Mouse (Mus musculus): ENCODE measurements around the gene Gm20388. TPM values are rescaled to one million over a fixed set of nuclear protein-coding genes. Genes with fewer than 3 reads are reported as not detected.

Gene Gm20388
- polyA plus RNA-seq, 1 experiment from 2014 or later, result 7.4 TPM

GRCm38 (mm10) chr8:122022274-122022673 lies 2111.6 kb downstream of the Gm20388 start:
- Histone ChIP-seq H3K9ac (no peak overlapping the region), H3K27ac (no peak overlapping the region), H3K4me1 (no peaks in the 10 kb centered on the region), H3K4me3 (replicated peaks) (no peak overlapping the region), H3K36me3 (peaks cover 76% of the 10 kb centered on the region), H3K4me2 (no peak overlapping the region), H3K27me3 (no peaks in the 10 kb centered on the region), H3K9me3 (replicated peaks) (no peaks in the 10 kb centered on the region)
- ATAC-seq (replicated peaks; ENCODE audit: low FRiP score), result no peak
- WGBS, result 82% methylated on average over 6 of the region's 6 CpGs

DNA sequence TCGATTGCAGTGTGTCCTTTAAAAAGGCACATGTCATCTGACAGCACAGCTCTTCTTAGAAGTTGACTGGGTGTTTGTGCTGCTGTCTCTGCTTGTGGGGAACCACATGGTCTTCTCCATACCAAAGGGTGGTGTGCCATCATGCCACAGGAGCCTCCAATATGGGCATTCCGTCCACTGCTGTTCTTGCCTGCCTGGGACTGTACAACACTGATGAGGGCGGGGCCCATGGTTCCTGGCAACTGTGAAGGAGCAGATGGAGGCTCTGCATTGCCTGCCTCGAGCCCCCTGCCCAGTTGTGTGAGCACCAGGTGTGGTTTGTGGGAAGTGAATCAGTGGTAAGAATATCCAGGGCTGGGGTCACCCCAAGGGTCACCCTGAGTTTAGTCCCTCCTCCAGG lies 2112.1 kb downstream of the Gm20388 start:
- H3K36me3 ChIP-seq, result peaks cover 72% of the 10 kb centered on the region
- no peak overlapping the region for H3K27ac ChIP-seq
- no peaks in the 10 kb centered on the region for H3K9me3 ChIP-seq (replicated peaks)
- WGBS, result 80% methylated on average over 4 of the region's 4 CpGs
- no peak overlapping the region for H3K4me2 ChIP-seq
- H3K27me3 ChIP-seq, result no peaks in the 10 kb centered on the region
- H3K4me3 ChIP-seq (replicated peaks), result no peak overlapping the region
- no peaks in the 10 kb centered on the region for H3K4me1 ChIP-seq
- no peak overlapping the region for H3K9ac ChIP-seq
- no peak for ATAC-seq (replicated peaks; ENCODE audit: low FRiP score)

DNA sequence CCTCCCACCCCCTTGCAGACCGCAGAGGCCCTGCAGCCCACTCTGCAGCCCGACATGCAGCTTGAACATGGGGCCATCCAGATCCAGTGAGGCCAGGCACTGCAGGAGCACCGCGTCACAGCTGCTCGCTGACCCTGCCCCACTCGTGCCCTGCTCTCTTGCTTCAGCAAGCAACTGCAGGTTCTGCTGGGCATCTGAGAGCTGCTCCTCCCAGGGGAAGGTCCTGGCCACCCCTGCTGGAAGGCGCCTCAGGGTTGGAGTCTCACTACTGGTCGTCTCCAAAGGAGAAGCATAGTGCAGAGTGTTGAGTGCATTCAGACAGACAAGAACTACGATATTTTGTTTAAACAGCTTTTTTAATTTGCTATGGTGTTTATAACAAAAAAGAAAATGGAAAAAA lies 2114.9 kb downstream of the Gm20388 start:
- no peaks in the 10 kb centered on the region for H3K27me3 ChIP-seq
- H3K9ac ChIP-seq, result no peak overlapping the region
- peaks cover 49% of the 10 kb centered on the region for H3K36me3 ChIP-seq
- no peak overlapping the region for H3K4me3 ChIP-seq (replicated peaks)
- no peaks in the 10 kb centered on the region for H3K9me3 ChIP-seq (replicated peaks)
- H3K4me1 ChIP-seq, result peaks cover 2% of the 10 kb centered on the region; the same call in 1 of the 2 replicates
- no peak overlapping the region for H3K4me2 ChIP-seq
- 85% methylated on average over 9 of the region's 9 CpGs for WGBS
- no peak overlapping the region for H3K27ac ChIP-seq
- ATAC-seq (replicated peaks; ENCODE audit: low FRiP score), result no peak

- Histone ChIP-seq H3K27me3 (no peaks in the 10 kb centered on the region), H3K4me1 (peaks cover 22% of the 10 kb centered on the region), H3K4me2 (no peak overlapping the region), H3K9me3 (replicated peaks) (no peaks in the 10 kb centered on the region), H3K27ac (no peak overlapping the region), H3K9ac (no peak overlapping the region), H3K4me3 (replicated peaks) (no peak overlapping the region), H3K36me3 (peaks cover 37% of the 10 kb centered on the region)
- WGBS, result 80% methylated on average over 4 of the region's 4 CpGs
- ATAC-seq (replicated peaks; ENCODE audit: low FRiP score), result no peak
Measured at GRCm38 (mm10) chr8:122028116-122028515, 2117.5 kb downstream of the Gm20388 start.

DNA sequence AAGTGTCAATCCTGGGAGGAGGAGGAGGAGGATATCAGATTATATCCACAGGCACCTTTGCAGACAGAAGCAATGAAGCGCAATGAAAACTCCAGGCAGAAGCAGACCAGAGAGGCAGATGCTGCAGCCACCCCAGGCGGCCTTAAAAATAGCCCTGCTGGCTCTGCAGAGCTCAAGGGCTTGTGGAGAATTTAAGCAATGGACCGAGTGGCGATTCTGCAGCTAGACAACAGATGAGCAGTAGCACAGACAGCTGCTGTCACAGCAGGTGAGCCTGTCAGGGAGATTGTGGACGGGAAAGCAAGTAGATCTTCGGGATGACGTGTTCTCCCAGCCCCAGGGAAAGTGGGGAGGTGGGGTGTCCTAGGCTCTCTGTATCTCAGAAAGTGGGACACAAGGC lies 2120.3 kb downstream of the Gm20388 start:
- peaks cover 22% of the 10 kb centered on the region for H3K4me1 ChIP-seq
- H3K4me2 ChIP-seq, result no peak overlapping the region
- peaks cover 10% of the 10 kb centered on the region for H3K36me3 ChIP-seq
- 44% methylated on average over 7 of the region's 7 CpGs for WGBS
- H3K27ac ChIP-seq, result no peak overlapping the region
- no peak for ATAC-seq (replicated peaks; ENCODE audit: low FRiP score)
- no peak overlapping the region for H3K4me3 ChIP-seq (replicated peaks)
- H3K9me3 ChIP-seq (replicated peaks), result no peaks in the 10 kb centered on the region
- H3K27me3 ChIP-seq, result no peaks in the 10 kb centered on the region
- H3K9ac ChIP-seq, result no peak overlapping the region

DNA sequence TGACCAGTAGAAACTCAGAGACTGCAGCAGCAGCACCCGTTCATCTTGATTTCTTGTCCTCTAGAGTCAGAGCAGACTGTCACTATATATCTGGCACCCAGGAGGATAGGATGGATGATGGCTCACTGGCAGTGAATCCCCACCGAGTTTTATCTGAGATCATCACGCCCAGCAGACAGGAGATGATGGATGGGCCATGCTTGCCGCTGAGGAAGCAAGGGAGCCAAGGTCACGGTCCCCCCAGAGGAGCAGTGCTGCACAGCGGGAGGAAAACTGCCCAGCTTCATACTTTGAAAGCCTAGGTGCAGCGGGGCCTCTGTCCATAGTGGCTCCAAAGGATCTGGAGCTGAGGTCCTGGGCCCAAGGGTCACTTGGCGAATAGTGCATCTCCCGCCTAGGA lies 2122.1 kb downstream of the Gm20388 start:
- no peaks in the 10 kb centered on the region for H3K9me3 ChIP-seq (replicated peaks)
- H3K4me2 ChIP-seq, result no peak overlapping the region
- H3K36me3 ChIP-seq, result no peaks in the 10 kb centered on the region; the same call in 1 of the 2 replicates
- no peak overlapping the region for H3K27ac ChIP-seq
- no peak overlapping the region for H3K9ac ChIP-seq
- ATAC-seq (replicated peaks; ENCODE audit: low FRiP score), result no peak
- peaks cover 31% of the 10 kb centered on the region for H3K4me1 ChIP-seq
- no peaks in the 10 kb centered on the region for H3K27me3 ChIP-seq
- WGBS, result 20% methylated on average over 9 of the region's 9 CpGs
- H3K4me3 ChIP-seq (replicated peaks), result no peak overlapping the region

DNA sequence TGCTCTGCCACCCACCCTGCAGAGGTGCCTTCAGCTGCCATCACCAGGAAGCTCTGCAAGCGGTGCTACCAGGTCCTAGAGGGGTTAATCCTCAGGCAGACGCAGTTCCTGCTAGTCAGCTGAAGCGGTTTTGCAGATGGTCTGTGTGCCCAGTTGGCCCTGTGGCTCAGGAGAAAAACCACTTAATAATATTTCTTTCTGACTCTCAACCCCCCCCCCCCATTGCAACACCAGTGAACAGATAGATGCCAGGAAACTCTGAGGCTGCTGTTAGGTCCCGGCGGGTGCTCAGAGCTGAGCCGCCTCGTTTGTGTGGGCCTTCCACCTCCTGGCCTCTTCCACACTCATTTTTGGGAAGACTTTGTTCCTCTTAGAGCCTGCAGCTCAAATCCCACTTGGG lies 2124.9 kb downstream of the Gm20388 start:
- no peak overlapping the region for H3K4me3 ChIP-seq (replicated peaks)
- no peak overlapping the region for H3K4me2 ChIP-seq
- no peak overlapping the region for H3K27ac ChIP-seq
- WGBS, result 77% methylated on average over 7 of the region's 7 CpGs
- no peak overlapping the region for H3K9ac ChIP-seq
- no peak for ATAC-seq (replicated peaks; ENCODE audit: low FRiP score)
- H3K27me3 ChIP-seq, result no peaks in the 10 kb centered on the region
- H3K4me1 ChIP-seq, result peaks cover 29% of the 10 kb centered on the region
- H3K36me3 ChIP-seq, result no peaks in the 10 kb centered on the region
- H3K9me3 ChIP-seq (replicated peaks), result no peaks in the 10 kb centered on the region

DNA sequence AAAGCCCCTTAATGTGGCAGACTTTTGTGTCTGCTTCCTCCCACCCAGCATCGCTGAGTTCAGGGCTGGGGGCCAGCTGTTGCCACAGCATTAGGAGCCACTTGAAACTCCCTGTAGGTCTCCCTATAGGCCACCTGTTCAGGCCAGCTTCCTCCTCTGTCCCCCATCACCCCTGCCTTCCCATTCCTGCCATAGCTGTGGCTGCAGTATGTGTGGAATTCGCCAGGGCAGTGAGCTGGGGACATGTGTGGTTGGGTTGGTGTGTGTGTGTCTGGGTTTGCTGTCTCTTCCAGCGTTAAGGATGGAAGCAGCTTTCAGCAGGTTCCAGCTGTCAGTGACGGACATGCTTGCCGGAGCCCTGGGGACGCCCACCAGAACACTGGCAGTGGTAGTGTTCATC lies 2125.7 kb downstream of the Gm20388 start:
- Histone ChIP-seq H3K4me1 (peaks cover 21% of the 10 kb centered on the region), H3K9me3 (replicated peaks) (no peaks in the 10 kb centered on the region), H3K4me3 (replicated peaks) (no peak overlapping the region), H3K27me3 (no peaks in the 10 kb centered on the region), H3K4me2 (no peak overlapping the region), H3K27ac (no peak overlapping the region), H3K9ac (no peak overlapping the region), H3K36me3 (no peaks in the 10 kb centered on the region)
- no peak for ATAC-seq (replicated peaks; ENCODE audit: low FRiP score)
- WGBS, result 78% methylated on average over 6 of the region's 6 CpGs

DNA sequence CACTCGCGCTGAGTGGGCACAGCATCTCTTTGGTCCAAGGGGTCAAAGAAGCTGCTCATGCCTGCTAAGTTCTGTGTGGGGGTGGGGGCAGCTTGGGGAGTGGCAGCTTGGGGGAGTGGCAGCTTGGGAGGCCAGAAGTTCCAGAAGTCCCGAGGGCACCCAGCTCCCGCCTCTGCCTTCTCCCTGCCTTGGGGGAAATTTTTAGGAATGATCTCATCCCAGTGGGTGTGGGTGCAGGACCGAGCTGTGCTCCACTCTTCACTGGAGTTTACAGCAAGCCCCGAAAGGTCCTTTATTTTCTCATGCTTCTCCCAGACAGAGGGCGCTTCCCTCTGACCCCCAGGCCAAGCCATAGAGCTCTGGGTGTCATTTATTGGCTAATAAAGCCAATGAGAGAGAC lies 2126.6 kb downstream of the Gm20388 start:
- Histone ChIP-seq H3K4me1 (peaks cover 16% of the 10 kb centered on the region), H3K4me2 (no peak overlapping the region), H3K36me3 (no peaks in the 10 kb centered on the region), H3K27ac (no peak overlapping the region), H3K27me3 (no peaks in the 10 kb centered on the region), H3K4me3 (replicated peaks) (no peak overlapping the region), H3K9ac (no peak overlapping the region), H3K9me3 (replicated peaks) (no peaks in the 10 kb centered on the region)
- 50% methylated on average over 7 of the region's 7 CpGs for WGBS
- ATAC-seq (replicated peaks; ENCODE audit: low FRiP score), result no peak

- H3K4me1 ChIP-seq, result peaks cover 14% of the 10 kb centered on the region
- H3K4me3 ChIP-seq (replicated peaks), result no peak overlapping the region
- no peak overlapping the region for H3K4me2 ChIP-seq
- no peaks in the 10 kb centered on the region for H3K9me3 ChIP-seq (replicated peaks)
- no peak overlapping the region for H3K27ac ChIP-seq
- no peaks in the 10 kb centered on the region for H3K36me3 ChIP-seq
- WGBS, result 92% methylated on average over 6 of the region's 6 CpGs
- no peak overlapping the region for H3K9ac ChIP-seq
- H3K27me3 ChIP-seq, result peaks cover 5% of the 10 kb centered on the region; the same call in 1 of the 2 replicates
- ATAC-seq (replicated peaks; ENCODE audit: low FRiP score), result no peak
Measured at GRCm38 (mm10) chr8:122038076-122038475, 2127.4 kb downstream of the Gm20388 start.

GRCm38 (mm10) chr8:122039452-122039851 lies 2128.8 kb downstream of the Gm20388 start:
- H3K4me2 ChIP-seq, result no peak overlapping the region
- WGBS, result 71% methylated on average over 4 of the region's 4 CpGs
- H3K36me3 ChIP-seq, result no peaks in the 10 kb centered on the region
- H3K4me3 ChIP-seq (replicated peaks), result no peak overlapping the region
- H3K9me3 ChIP-seq (replicated peaks), result no peaks in the 10 kb centered on the region
- H3K27ac ChIP-seq, result no peak overlapping the region
- peaks cover 5% of the 10 kb centered on the region; the same call in 1 of the 2 replicates for H3K27me3 ChIP-seq
- H3K4me1 ChIP-seq, result peaks cover 16% of the 10 kb centered on the region
- no peak overlapping the region for H3K9ac ChIP-seq
- ATAC-seq (replicated peaks; ENCODE audit: low FRiP score), result no peak

DNA sequence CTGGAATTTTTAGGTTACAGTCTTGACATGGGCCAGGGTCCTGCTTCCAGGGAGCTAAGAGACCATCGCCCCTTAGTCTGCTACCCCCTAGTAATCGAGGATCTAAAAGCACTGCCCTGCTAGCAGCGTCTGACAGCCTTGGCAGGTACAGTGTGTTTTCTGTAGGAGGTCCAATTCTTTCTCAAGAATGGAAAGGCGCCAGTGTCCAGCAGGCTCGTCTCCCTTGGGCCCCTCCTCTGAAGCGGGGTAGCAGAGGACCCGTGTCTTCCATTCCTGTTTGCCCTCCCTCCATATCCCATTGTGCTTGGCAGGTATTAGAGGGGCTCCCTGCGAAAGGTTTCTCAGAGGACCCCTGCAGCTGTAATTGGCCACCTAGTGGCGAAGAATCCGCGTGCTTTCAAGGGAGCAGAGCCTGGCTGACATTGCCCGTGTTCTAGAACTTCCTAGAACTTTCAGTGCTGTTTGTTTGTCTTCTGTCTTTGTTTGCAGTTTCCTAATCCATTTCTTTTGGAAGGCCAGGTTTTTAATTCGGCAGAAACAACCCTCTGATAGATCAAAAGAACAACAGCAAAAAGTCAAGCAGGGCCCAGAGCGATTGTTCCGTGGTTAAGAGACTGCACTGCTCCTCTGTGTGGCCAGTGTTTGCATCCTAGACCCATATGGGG lies 2136.7 kb downstream of the Gm20388 start:
- H3K4me2 ChIP-seq, result no peak overlapping the region
- 66% methylated on average over 15 of the region's 15 CpGs for WGBS
- H3K4me1 ChIP-seq, result peaks cover 10% of the 10 kb centered on the region; the same call in 1 of the 2 replicates
- H3K9ac ChIP-seq, result no peak overlapping the region
- H3K27me3 ChIP-seq, result peaks cover 5% of the 10 kb centered on the region
- ATAC-seq (replicated peaks; ENCODE audit: low FRiP score), result no peak
- H3K4me3 ChIP-seq (replicated peaks), result no peak overlapping the region
- H3K9me3 ChIP-seq (replicated peaks), result no peaks in the 10 kb centered on the region
- no peak overlapping the region for H3K27ac ChIP-seq
- no peaks in the 10 kb centered on the region for H3K36me3 ChIP-seq

GRCm38 (mm10) chr8:122049266-122049665 lies 2138.6 kb downstream of the Gm20388 start:
- no peaks in the 10 kb centered on the region; the same call in 1 of the 2 replicates for H3K27me3 ChIP-seq
- H3K4me2 ChIP-seq, result no peak overlapping the region
- 83% methylated on average over 4 of the region's 4 CpGs for WGBS
- no peak overlapping the region for H3K4me3 ChIP-seq (replicated peaks)
- no peak for ATAC-seq (replicated peaks; ENCODE audit: low FRiP score)
- no peaks in the 10 kb centered on the region for H3K9me3 ChIP-seq (replicated peaks)
- H3K27ac ChIP-seq, result no peak overlapping the region
- no peak overlapping the region for H3K9ac ChIP-seq
- peaks cover 4% of the 10 kb centered on the region; the same call in 1 of the 2 replicates for H3K4me1 ChIP-seq
- no peaks in the 10 kb centered on the region for H3K36me3 ChIP-seq
